Mouse (Mus musculus) CH12.LX (cell line): ENCODE results near the gene Rdh5.

Experiments used
- CHD1 ChIP-seq: IDR thresholded peaks from 2 replicates; pipeline ENCODE4 v1.6.1; 2012; ENCODE audit warnings: low read depth, low read length, improper control_type of control experiment, inconsistent platforms
- CTCF ChIP-seq, 2 experiments: IDR thresholded peaks in 1 of 2; conservative IDR thresholded peaks in 1 of 2; 2 replicates each; pipeline ENCODE4 v1.5.1; 2011 to 2012; ENCODE audit warnings: low read depth in 2 of 2, low read length in 2 of 2, improper control_type of control experiment in 1 of 2, inconsistent platforms in 1 of 2, mild to moderate bottlenecking in 1 of 2, moderate library complexity in 1 of 2

- no peak for TF ChIP-seq CHD1
- no peak for TF ChIP-seq CTCF (conservative IDR thresholded peaks at IDR 0.05 in 1 of 2, IDR thresholded peaks at IDR 0.05 in 1 of 2; ENCODE audit: low read depth in 2 of 2, low read length in 2 of 2)
Observed at GRCm38 (mm10) chr10:128958340-128958739, 35.7 kb upstream of the Rdh5 start.
